Mouse (Mus musculus): ENCODE measurements around the gene Shc4. TPM values are rescaled to one million over a fixed set of nuclear protein-coding genes. Genes with fewer than 3 reads are reported as not detected.

Shc4 gene
- polyA plus RNA-seq, 1 experiment from 2014 or later, result 3.0 TPM

GRCm38 (mm10) chr2:125589287-125589686 lies 134.7 kb downstream of the Shc4 start:
- peaks cover 19% of the 10 kb centered on the region for H3K36me3 ChIP-seq (ENCODE audit: control insufficient read depth, insufficient read depth, low read length)
- no peak overlapping the region for H3K9ac ChIP-seq (ENCODE audit: low read depth, low read length)
- H3K27ac ChIP-seq (ENCODE audit: low read length), result no peak overlapping the region
- WGBS, result 96% methylated on average over 12 of the region's 12 CpGs
- H3K4me1 ChIP-seq (ENCODE audit: control insufficient read depth, insufficient read depth, low read length), result no peaks in the 10 kb centered on the region
- H3K27me3 ChIP-seq (ENCODE audit: control insufficient read depth, insufficient read depth, low read depth, low read length), result no peaks in the 10 kb centered on the region
- ATAC-seq, result no peak
- H3K4me2 ChIP-seq (ENCODE audit: low read length), result no peak overlapping the region
- H3K4me3 ChIP-seq (ENCODE audit: low read depth, low read length), result no peak overlapping the region
- no peaks in the 10 kb centered on the region for H3K9me3 ChIP-seq (replicated peaks; ENCODE audit: control insufficient read depth, low read length, poor library complexity, severe bottlenecking)

GRCm38 (mm10) chr2:125581081-125581480 lies 142.9 kb downstream of the Shc4 start:
- Histone ChIP-seq H3K9me3 (replicated peaks; ENCODE audit: control insufficient read depth, low read length, poor library complexity, severe bottlenecking) (no peaks in the 10 kb centered on the region), H3K36me3 (ENCODE audit: control insufficient read depth, insufficient read depth, low read length) (peaks cover 2% of the 10 kb centered on the region; the same call in 1 of the 2 replicates), H3K4me1 (ENCODE audit: control insufficient read depth, insufficient read depth, low read length) (no peaks in the 10 kb centered on the region), H3K9ac (ENCODE audit: low read depth, low read length) (no peak overlapping the region), H3K4me3 (ENCODE audit: low read depth, low read length) (no peak overlapping the region), H3K4me2 (ENCODE audit: low read length) (no peak overlapping the region), H3K27me3 (ENCODE audit: control insufficient read depth, insufficient read depth, low read depth, low read length) (no peaks in the 10 kb centered on the region), H3K27ac (ENCODE audit: low read length) (no peak overlapping the region)
- no peak for ATAC-seq
- WGBS, result 91% methylated on average over 5 of the region's 5 CpGs

- Histone ChIP-seq H3K27ac (ENCODE audit: low read length) (no peak overlapping the region), H3K4me3 (ENCODE audit: low read depth, low read length) (no peak overlapping the region), H3K9ac (ENCODE audit: low read depth, low read length) (no peak overlapping the region), H3K36me3 (ENCODE audit: control insufficient read depth, insufficient read depth, low read length) (peaks cover 5% of the 10 kb centered on the region), H3K27me3 (ENCODE audit: control insufficient read depth, insufficient read depth, low read depth, low read length) (no peaks in the 10 kb centered on the region), H3K4me2 (ENCODE audit: low read length) (no peak overlapping the region), H3K4me1 (ENCODE audit: control insufficient read depth, insufficient read depth, low read length) (no peaks in the 10 kb centered on the region), H3K9me3 (replicated peaks; ENCODE audit: control insufficient read depth, low read length, poor library complexity, severe bottlenecking) (no peaks in the 10 kb centered on the region)
- WGBS, result 83% methylated on average over 4 of the region's 4 CpGs
- ATAC-seq, result no peak
Observed at GRCm38 (mm10) chr2:125577670-125578069, 146.3 kb downstream of the Shc4 start.

Other genes with a start within 250 kb of the Shc4 start
- gene Gm9913, start 219.1 kb downstream of the Shc4 start, polyA plus RNA-seq (2015; fragmentation: Nextera tagmentation; extraction: Ambion mirVana), result 0.09 and 0.14 TPM in 2 replicates
- 1.8 and 2.1 TPM in 2 replicates for gene Fbn1, start 216.2 kb downstream of the Shc4 start, polyA plus RNA-seq (2015; fragmentation: Nextera tagmentation; extraction: Ambion mirVana)
- gene Cep152, start 99.0 kb downstream of the Shc4 start, polyA plus RNA-seq (2015; fragmentation: Nextera tagmentation; extraction: Ambion mirVana), result 2.7 and 3.1 TPM in 2 replicates
- gene Eid1, start 51.1 kb downstream of the Shc4 start, polyA plus RNA-seq (2015; fragmentation: Nextera tagmentation; extraction: Ambion mirVana), result 431 and 443 TPM in 2 replicates
- gene Secisbp2l, start 58.7 kb upstream of the Shc4 start, polyA plus RNA-seq (2015; fragmentation: Nextera tagmentation; extraction: Ambion mirVana), result 30.9 and 31.7 TPM in 2 replicates
- gene Galk2, start 135.0 kb upstream of the Shc4 start, polyA plus RNA-seq (2015; fragmentation: Nextera tagmentation; extraction: Ambion mirVana), result 32.7 and 33.2 TPM in 2 replicates
- 60.0 and 64.4 TPM in 2 replicates for gene Cops2, start 135.0 kb upstream of the Shc4 start, polyA plus RNA-seq (2015; fragmentation: Nextera tagmentation; extraction: Ambion mirVana)

Measured in midbrain, embryonic 16.5 days (tissue).